Mouse (Mus musculus): ENCODE measurements around the gene Gm49450.
"Not testable (repeated sequence)": the region's sequence is repeated elsewhere in the genome, so short reads cannot be mapped to it uniquely, and the experiment has no call there.

Gene Gm49450

GRCm38 (mm10) chr15:98954425-98955253, 1.3 kb upstream of the Gm49450 start:
- DNase-seq (ENCODE audit: low spot score): peak; percentile 76

- peak; percentile 88 for DNase-seq (ENCODE audit: low spot score)
Observed at GRCm38 (mm10) chr15:98952751-98953400, 475 bp downstream of the Gm49450 start.

GRCm38 (mm10) chr15:98952063-98952455, 1.3 kb downstream of the Gm49450 start:
- DNase-seq (ENCODE audit: low spot score): peak; percentile 42

- DNase-seq (ENCODE audit: low spot score): not testable (repeated sequence)
Observed at GRCm38 (mm10) chr15:98951122-98952062, 2.0 kb downstream of the Gm49450 start.

- no peak for DNase-seq (ENCODE audit: low spot score)
Observed at GRCm38 (mm10) chr15:98949607-98949892, 3.8 kb downstream of the Gm49450 start.

GRCm38 (mm10) chr15:98948857-98949606, 4.3 kb downstream of the Gm49450 start:
- no peak for DNase-seq (ENCODE audit: low spot score)

GRCm38 (mm10) chr15:98948382-98948781, 5.0 kb downstream of the Gm49450 start:
- DNase-seq (ENCODE audit: low spot score): no peak

- no peak for DNase-seq (ENCODE audit: low spot score)
Observed at GRCm38 (mm10) chr15:98947884-98948283, 5.5 kb downstream of the Gm49450 start.

GRCm38 (mm10) chr15:98943133-98943532, 10.2 kb downstream of the Gm49450 start:
- no peak for DNase-seq (ENCODE audit: low spot score)

- DNase-seq (ENCODE audit: low spot score): no peak
Observed at GRCm38 (mm10) chr15:98942081-98942480, 11.3 kb downstream of the Gm49450 start.

- DNase-seq (ENCODE audit: low spot score): no peak
Observed at GRCm38 (mm10) chr15:98941539-98941938, 11.8 kb downstream of the Gm49450 start.

GRCm38 (mm10) chr15:98940816-98941215, 12.5 kb downstream of the Gm49450 start:
- no peak for DNase-seq (ENCODE audit: low spot score)

- DNase-seq (ENCODE audit: low spot score): peak; percentile 96
Observed at GRCm38 (mm10) chr15:98934217-98934839, 19.0 kb downstream of the Gm49450 start, which contains the start of gene Tuba1b. TSS of gene Tuba1b (minus strand) at chr15:98934565.

- DNase-seq (ENCODE audit: low spot score): peak; percentile 98
Observed at GRCm38 (mm10) chr15:98933833-98934216, 19.5 kb downstream of the Gm49450 start.

GRCm38 (mm10) chr15:98933004-98933671, 20.2 kb downstream of the Gm49450 start:
- peak; percentile 49 for DNase-seq (ENCODE audit: low spot score)

- no peak for DNase-seq (ENCODE audit: low spot score)
Observed at GRCm38 (mm10) chr15:98930998-98931397, 22.4 kb downstream of the Gm49450 start.

GRCm38 (mm10) chr15:98930017-98930734, 23.2 kb downstream of the Gm49450 start:
- DNase-seq (ENCODE audit: low spot score): peak; percentile 11

- peak; percentile 89 for DNase-seq (ENCODE audit: low spot score)
Observed at GRCm38 (mm10) chr15:98928598-98929240, 24.6 kb downstream of the Gm49450 start.

GRCm38 (mm10) chr15:98927566-98927965, 25.8 kb downstream of the Gm49450 start:
- DNase-seq (ENCODE audit: low spot score): no peak

Measured in embryo, embryonic 10.5 days (tissue).